Mouse (Mus musculus) urinary bladder, adult 18-20 months (tissue): ENCODE measurements around the gene Gm6370.
"Not testable (repeated sequence)": the region's sequence is repeated elsewhere in the genome, so short reads cannot be mapped to it uniquely, and the experiment has no call there.

ENCODE experiments used
- DNase-seq, 2 experiments: peaks; one replicate each; pipeline ENCODE4 v3.0.0; 2022; ENCODE audit warnings: low spot score in 2 of 2, mixed read lengths in 2 of 2

Gm6370 gene

GRCm38 (mm10) chr5:146491063-146491462 lies at the start of gene Gm6370:
Gene Gm6370, plus strand, starts transcription at chr5:146491363.
- DNase-seq: not testable (repeated sequence)

- no peak for DNase-seq
Observed at GRCm38 (mm10) chr5:146442767-146443166, 48.4 kb upstream of the Gm6370 start.

GRCm38 (mm10) chr5:146446633-146447032 lies 44.5 kb upstream of the Gm6370 start:
- DNase-seq: no peak

- DNase-seq: no peak
Observed at GRCm38 (mm10) chr5:146451592-146452254, 39.4 kb upstream of the Gm6370 start.

- DNase-seq: no peak
Observed at GRCm38 (mm10) chr5:146453556-146453955, 37.6 kb upstream of the Gm6370 start.

GRCm38 (mm10) chr5:146461612-146462011 lies 29.6 kb upstream of the Gm6370 start:
- no peak for DNase-seq

GRCm38 (mm10) chr5:146466663-146467062 lies 24.5 kb upstream of the Gm6370 start:
- no peak for DNase-seq

DNA sequence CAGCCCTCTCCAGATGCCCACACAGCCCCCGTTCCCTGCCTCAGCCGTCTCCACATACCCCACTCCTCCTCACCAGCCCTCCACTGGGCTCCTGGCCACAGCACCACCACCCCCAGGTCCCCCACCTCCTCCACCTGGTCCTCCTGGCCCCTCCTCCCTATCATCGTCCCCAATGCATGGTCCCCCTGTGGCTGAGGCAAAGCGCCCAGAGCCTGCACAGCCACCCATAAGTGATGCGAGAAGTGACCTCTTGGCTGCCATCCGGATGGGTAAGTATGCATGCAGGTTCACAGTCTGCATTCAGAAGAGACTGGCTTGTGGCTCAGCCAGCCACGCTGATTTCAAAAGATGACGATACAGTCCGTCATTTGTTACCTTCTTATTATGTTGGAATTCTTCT lies 22.9 kb upstream of the Gm6370 start:
- no peak for DNase-seq

GRCm38 (mm10) chr5:146470821-146471220 lies 20.3 kb upstream of the Gm6370 start:
- no peak for DNase-seq

DNA sequence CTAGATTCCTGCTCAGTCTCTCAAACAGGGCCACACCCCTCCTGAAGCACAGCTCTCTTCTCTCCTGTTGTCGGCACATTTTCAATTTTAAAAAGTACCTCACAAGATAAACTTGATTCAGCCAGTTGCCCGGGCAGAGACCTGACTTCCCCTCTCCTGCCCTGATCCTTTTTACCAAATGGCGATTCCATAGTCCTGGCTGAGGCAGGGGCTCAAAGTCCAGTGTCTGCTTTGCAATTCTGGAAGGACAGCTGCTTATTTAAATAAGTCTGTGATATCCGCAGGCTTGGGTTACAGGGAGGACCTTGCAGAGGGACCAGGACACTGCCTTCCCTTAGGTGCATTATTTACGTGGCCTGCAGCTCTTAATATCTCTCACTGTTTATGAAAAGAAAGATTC lies 19.9 kb upstream of the Gm6370 start:
- DNase-seq: no peak

GRCm38 (mm10) chr5:146471821-146472220 lies 19.3 kb upstream of the Gm6370 start:
- no peak for DNase-seq

DNA sequence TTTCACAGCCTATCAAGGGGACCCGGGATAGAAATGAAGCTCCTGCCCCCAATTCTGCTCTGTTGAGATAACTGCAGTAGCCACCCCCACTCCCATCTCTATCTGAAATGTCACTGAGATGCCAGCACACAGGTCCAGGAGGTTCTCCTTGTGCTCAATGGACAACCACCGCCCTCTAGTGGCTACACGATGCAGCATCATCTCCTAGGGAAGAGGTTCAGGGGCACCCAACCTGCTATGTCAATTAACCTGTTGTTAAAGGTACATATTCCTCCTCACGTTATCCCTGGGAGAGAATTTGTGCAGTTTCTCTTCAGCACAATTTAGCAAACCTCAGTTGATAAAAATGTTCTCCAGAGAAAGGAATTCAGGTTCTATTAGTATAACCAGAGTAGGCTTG lies 11.6 kb upstream of the Gm6370 start:
- not testable (repeated sequence) for DNase-seq

GRCm38 (mm10) chr5:146481665-146482064 lies 9.5 kb upstream of the Gm6370 start, which contains the start of gene Gm6408:
Gene Gm6408, plus strand, starts transcription at chr5:146481965.
- not testable (repeated sequence) for DNase-seq

DNA sequence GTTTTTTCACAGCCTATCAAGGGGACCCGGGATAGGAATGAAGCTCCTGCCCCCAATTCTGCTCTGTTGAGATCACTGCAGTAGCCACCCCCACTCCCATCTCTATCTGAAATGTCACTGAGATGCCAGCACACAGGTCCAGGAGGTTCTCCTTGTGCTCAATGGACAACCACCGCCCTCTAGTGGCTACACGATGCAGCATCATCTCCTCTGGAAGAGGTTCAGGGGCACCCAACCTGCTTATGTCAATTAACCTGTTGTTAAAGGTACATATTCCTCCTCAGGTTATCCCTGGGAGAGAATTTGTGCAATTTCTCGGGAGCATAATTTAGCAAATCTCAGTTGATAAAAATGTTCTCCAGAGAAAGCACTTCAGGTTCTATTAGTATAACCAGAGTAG lies 2.2 kb upstream of the Gm6370 start:
- DNase-seq: not testable (repeated sequence)

GRCm38 (mm10) chr5:146502099-146502498 lies 10.9 kb downstream of the Gm6370 start, which contains the start of gene 4930449I24Rik:
Gene 4930449I24Rik, plus strand, starts transcription at chr5:146502399.
- DNase-seq: not testable (repeated sequence)

- DNase-seq: not testable (repeated sequence)
Observed at GRCm38 (mm10) chr5:146513823-146514222, 22.7 kb downstream of the Gm6370 start, which contains the start of gene Gm3402. Gene Gm3402, plus strand, starts transcription at chr5:146514123.

DNA sequence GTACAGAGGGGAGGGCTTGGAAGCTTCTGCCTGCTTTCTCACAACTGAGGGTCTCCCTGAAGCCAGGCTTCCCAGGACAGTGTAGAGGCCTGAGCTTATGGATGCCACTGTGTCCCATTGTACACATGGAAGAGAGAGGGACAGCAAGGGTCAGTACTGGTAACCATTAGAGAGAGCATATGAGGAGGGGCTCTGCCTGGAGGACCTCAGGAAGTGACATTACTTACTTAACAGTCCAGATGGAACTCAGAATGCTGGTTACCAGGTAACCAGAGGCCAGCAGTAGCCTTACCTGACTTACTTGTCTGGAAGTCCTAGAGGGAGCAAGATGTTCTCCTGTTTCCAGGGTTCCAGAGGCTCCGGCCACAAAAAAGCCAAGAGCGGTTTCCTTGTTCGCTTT lies 34.3 kb downstream of the Gm6370 start, which contains the start of gene Gm3404:
Gene Gm3404 (plus strand): TSS at position 301 of the 400 bp plus-strand sequence.
- not testable (repeated sequence) for DNase-seq

DNA sequence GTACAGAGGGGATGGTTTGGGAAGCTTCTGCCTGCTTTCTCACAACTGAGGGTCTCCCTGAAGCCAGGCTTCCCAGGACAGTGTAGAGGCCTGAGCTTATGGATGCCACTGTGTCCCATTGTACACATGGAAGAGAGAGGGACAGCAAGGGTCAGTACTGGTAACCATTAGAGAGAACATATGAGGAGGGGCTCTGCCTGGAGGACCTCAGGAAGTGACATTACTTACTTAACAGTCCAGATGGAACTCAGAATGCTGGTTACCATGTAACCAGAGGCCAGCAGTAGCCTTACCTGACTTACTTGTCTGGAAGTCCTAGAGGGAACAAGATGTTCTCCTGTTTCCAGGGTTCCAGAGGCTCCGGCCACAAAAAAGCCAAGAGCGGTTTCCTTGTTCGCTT lies 46.2 kb downstream of the Gm6370 start, which contains the start of gene Gm3409:
Gene Gm3409 (plus strand): TSS at position 301 of the 400 bp plus-strand sequence.
- DNase-seq: not testable (repeated sequence)
